Mouse (Mus musculus) left cerebral cortex, postnatal 10 days (tissue): Measurements from ENCODE around the gene Zfp142. TPM values are rescaled to one million over a fixed set of nuclear protein-coding genes. Genes with fewer than 3 reads are reported as not detected.
A peak's percentile ranks its signal among the peaks of the same experiment; 100 is the strongest.

ENCODE experiments used
- DNase-seq, 2 experiments: peaks; one replicate each; pipeline ENCODE4 v3.0.0; 2021 to 2022; ENCODE audit warnings: low spot score in 2 of 2, mixed read lengths in 1 of 2; ENCODE audit errors: extremely low spot score in 1 of 2
- intact Hi-C: fragments of 180-260 bp; cut with DNase I; formaldehyde crosslinking; loops from one replicate; pipeline ENCODE4 v1.15.1; 2025
- total RNA-seq, 2 experiments: library from RNA; stranded (reverse); gene quantifications; 2 replicates each; pipeline ENCODE4 v1.2.3; 2021

The Zfp142 gene
- 10 to 100 TPM; 24.1 to 25.3 TPM for total RNA-seq

DNA sequence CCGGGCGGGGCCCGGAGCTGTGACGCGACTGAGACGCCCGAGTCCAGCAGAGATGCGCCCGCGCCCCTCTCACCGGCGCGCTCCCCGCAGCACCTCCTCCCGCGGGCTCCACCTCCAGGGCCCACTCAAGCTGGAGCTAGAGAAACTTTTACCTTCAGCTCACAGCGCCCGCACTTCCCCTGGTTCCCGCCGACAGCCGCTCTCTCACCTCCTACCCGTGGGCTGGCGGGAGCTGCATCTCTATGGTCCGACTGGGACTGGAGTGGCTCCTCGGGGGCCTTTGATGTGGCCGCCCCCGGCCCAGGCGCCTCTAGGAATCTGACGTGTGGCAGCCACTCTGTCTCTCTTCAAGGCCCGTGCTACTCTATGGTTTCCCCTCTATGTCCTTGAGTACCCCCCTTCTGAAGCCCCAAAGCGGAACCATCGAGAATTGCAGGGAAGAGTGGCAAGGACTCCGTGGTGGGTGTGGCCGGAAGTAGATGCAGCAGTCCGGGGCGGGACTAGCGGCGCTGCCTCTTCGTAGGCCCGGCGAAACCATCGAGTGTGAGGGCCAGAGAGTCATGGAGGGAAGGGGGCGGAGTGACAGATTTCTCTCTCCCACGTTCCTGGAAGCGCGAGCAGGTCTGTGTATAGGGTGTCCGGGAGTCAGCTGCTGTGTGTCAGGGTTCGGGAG, at the start of gene Zfp142, which contains the start of gene Bcs1l:
TSS of gene Zfp142 (minus strand) at position 474 of the 673 bp plus-strand sequence.
TSS of gene Bcs1l (plus strand) at position 517 of the 673 bp plus-strand sequence.
- peak; percentile 99 for DNase-seq
- intact Hi-C loops: no loop called here

DNA sequence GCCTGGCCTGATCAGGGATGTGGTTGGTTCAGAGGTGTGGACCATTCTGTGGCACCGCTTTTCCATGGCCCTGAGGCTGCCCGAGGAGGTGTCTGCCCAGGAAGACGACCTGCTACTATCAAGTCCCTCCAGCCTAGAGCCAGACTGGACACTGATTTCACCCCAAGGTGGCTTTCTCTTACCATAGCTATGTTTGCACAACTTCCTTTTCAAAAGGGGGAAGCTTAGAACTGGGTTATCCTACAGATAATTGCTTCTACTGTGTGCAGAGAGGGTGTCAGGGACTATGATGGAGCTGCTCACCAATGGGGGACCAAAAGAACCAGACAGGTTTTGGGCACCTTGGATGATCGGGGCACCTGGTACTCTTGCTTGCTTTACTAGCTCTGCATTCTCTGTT, 44.7 kb upstream of the Zfp142 start:
- DNase-seq: no peak

DNA sequence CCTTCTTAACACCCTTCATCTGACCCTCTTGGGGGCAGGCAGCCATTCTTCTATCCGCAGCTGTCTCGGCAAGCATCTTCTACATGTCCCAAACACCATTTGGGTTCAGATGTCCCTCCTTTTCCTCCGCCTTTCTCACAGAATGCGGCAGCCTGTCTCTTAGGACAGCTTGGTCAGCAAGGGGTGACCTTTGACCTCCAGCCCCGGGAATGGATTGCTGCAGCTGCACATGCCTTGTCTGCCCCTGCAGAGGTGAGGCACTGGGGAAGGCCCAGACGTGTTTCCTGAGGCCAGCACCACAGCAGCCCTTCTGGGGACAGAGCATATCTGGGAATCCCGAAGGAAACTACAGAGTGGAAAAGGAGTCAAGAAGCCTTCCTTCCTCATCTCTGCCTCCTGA, 40.0 kb upstream of the Zfp142 start:
- intact Hi-C loops: no loop called here
- peak in 1 of 2 experiments; percentile 34 for DNase-seq

More for the DNA sequence above, 44.7 kb upstream of the Zfp142 start:
- intact Hi-C loops: no loop called here

DNA sequence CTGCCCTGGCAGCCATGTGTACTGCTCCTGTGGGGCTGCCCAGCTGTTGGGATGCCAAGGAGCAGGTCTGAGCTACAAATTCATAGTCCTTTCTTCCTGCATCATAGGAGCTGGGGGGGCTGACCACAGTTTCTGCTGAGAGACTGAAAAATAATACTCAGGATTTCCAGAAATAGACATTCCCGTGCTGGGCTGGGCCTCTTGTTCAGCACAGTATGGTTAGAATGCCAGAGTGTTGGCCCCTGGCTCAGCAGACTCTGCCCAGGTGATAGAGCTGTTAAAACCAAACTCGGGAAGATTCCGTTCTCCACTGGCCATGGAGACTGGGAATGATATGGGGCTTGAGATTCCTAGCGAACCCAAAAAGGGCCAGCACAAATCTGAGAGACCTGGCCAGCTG, 38.0 kb upstream of the Zfp142 start:
- intact Hi-C loops: no loop called here
- no peak for DNase-seq

DNA sequence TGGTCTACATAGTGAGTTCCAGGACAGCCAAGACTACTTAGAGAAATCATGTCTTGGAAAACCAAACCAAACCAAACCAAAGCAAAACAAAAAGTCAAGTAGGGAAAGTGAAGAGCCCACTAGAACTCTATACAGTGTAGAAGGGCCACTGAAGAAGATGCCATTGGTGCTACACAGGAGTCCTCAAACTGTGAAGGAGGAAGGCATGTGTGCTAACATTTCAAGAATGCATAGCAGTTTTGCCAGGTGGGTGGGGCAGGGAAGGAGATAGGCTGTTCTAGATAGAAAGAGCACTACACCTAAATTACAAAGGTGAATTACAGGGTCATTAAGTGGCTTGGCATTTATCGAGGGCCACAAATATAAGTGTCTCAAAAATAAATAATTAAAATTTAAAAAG, 36.1 kb upstream of the Zfp142 start:
- DNase-seq: no peak

DNA sequence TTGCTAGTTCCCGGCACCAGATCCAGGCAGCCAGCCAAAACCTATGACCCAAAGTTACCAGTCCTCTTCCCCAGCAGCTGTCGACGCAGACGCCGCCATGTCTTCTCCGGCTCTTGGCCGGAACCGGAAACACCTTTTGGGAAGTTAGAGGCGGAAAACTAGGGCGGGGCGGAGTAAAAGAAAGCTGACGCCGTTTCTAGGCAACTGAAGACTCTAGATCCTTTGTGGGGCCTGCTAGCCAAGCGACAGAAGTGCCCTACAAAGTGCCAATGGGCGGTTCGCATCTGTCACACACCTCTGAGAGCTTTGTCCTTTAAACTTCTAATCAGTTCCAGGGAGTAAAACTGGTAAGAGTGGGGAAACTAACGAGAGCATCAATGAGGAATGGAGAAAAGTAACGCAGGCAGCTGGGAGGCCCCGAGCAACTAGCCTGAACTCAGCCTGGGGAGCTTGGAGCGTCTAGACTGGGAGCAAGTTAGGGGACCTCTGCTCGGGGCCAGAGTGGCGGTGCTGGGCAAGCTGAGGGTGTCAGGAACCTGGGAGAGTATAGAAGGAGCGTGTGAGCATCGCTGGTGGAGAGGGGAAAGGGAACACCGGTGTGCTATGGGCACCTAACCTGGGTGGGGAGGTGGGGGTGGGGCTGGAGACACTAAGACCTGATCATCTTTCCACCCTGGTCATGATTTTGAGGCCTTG, 13.4 kb upstream of the Zfp142 start, which contains the start of the genes Rnf25 and Stk36:
TSS of gene Rnf25 (minus strand) at position 131 of the 696 bp plus-strand sequence.
TSS of gene Stk36 (plus strand) at position 179 of the 696 bp plus-strand sequence.
- peak; percentile 89 to 90 for DNase-seq
- intact Hi-C loops: no loop called here

More for the DNA sequence above, 36.1 kb upstream of the Zfp142 start:
- intact Hi-C loops: no loop called here

DNA sequence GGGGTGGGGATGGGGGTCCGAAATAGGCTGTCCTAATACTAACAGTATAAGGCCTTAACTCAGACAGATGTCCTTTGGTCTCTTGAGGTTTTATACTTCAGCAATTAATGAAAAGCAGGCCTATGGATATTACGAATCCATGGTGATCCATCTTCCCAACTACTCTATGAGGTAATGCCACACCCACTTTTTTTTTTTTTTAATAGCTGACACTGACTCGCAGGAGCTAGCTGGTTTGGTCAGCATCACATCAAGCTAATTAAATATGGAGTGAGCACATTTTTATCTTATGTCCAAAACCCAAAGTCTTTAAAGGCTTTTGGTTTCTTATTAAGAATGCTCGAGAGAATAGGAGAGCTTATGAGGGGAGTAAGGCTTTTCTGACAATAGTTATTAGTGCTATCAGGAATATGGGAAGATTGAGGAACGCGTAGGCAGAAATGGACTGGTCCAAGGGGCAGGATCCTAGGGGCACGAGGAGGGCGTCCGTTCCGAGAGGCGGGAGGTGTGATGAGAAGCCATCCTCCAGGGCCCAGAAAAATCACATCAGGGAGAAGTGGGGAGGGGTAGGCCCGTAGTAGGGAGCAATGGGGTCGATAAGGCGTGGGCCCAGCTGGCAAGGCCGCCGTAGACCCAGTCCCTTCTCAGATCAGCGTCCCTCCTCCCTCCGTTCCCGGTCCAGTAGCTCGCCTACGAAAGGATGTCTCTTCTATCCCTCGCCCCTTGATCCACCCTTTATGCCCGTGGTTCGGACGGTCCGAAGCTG, 12.6 kb upstream of the Zfp142 start:
- DNase-seq: no peak
- intact Hi-C loops: no loop called here

DNA sequence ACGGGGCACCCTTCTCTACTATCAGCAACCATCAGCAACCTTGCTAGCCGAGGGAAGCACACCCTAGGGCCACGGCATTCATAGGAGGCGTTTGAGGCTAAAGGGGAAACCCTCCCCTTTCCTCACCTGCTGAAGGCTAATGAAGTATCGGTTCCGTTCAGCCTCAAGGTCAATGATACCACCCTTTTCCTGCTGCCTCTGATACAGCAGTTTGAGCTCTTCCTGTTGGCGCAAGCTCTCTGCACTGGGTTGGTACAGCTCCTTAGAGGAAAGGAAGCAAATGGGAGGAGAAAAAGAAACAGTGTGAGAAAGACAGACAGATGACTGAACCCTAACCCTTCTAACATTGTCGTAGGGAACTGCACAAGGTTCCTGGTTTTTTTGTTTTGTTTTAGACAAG, 6.4 kb upstream of the Zfp142 start:
- DNase-seq: no peak
- intact Hi-C loops: no loop called here

DNA sequence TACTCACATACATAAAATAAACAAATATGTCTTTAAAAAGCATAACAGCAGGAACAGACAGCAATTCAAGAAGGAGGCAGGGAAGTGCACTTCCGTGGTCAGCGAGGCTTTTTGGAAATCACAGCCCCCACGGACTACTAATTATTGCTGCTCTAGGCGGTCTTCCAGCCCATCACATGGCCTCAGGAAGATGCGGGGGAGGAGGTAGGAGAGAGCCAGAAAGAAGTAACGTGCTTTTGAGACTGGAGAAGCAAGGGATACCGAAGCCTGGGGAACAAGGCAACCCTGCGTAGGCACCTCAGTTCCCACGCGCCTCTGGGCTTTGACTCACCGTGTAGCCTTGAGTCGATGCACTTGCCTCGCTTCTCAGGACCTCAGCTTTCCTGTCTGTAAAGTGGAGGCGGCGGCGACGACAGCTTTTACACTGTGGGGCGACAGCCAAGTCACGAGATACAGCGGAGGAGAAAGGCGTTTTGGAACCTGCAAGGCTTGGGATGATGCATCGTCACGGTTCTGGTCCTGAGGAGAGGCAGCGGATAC, 743 bp downstream of the Zfp142 start:
- no peak for DNase-seq
- intact Hi-C loops: no loop called here

DNA sequence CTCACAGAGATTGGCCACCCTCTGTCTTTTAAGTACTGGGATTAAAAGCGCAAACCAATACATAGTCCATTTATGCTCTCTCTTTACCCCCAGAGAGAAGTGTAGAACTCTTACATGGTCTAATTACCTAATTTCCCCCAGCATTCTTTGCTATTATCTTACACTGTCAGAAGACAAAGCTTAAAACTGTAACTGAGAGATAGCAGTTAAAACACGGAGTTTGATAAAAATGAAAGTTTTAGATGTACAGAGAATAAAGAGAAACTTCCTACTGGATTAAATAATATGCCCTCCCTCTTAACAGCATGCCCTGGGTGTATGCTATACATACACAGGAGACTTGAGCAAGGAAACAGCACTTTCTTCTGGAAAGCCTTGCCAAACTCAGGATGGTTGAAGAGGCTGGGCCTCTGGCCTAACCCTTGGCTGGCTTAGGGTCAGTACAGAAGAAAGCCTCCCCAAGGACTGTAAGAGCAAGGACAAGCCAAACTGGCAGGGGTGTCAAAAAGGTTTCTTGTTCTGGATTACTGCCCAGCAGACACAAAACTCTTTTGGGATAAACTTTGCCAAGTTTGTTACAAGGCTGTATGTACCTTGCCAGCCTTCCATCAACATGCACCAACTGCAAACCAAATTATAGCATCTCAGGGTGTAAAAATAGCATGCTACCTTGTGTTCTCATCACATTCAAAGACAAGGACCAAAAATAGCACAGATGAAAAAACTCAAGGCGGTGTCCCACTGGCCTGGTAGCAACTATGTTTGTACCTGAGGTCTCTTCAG, 3.2 kb downstream of the Zfp142 start:
- intact Hi-C loops: no loop called here
- no peak for DNase-seq

DNA sequence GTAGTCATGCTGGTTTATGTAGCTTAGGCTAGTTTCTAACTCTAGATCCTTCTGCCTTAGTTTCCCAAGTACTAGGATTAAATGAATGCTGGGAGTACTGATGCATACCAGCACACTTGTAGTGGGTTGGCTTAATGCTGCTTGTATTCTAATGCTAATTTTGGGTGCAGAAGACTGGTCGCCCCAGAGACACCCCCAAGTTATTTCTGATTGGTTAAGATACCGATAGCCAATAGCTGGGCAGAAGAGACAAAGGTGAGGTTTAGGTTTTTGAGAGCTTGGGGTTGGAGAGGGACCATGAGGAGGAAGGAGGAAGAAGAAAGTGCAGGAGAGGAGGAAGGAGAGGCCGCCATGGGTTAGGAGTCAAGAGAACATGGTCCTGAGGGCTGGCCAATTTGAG, 5.4 kb downstream of the Zfp142 start:
- intact Hi-C loops: no loop called here
- DNase-seq: no peak

DNA sequence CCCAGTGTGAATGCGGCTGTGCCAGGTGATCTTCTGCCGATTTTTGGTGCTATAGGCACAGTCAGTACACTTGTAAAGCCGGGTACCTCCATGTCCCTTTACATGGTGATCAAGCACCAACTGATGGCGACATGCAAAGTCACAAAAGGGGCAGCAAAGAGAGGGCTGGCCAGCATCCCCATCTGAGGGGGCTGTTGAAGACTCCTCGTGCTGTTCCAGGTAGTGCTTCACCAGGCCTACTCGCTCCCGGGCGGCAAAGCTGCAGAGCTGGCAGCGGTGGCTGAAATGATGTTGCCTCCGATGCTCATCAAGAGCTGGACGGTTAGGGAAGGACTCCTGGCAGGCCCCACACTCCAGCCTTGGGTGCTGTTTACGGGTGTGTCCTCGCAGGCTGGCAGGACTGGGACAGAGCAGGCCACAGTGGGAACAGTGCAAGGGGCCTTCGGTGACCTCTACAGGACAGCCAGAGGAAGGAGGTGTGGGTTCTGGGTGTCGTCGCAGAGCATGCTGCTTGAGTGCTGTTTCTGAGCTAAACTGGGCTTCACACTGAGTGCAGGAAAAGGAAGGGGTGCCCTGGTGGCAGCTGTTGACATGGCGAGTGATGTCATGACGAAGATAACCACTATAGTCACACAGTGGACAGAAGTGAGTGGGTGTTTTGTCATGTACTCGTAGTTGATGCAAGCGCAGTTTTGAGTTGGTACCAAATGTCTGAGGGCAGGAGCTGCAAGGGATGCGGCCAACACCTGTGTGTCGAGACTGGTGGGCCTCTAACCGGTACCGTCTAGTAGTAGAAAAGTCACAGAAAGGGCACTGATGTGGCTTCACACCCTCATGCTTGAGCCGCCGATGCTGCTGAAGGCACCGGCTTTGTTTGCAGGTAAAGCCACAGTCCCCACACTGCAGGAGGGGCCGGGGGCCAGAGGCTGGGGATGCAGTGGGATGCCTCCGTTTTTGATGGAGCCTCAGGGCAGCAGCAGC, 18.0 kb downstream of the Zfp142 start:
- intact Hi-C loops: loop anchor here (5.0 to 10.0 kb wide), 2 partner anchors 43 to 95 kb away; no protein-coding TSS in a partner anchor
- no peak for DNase-seq

DNA sequence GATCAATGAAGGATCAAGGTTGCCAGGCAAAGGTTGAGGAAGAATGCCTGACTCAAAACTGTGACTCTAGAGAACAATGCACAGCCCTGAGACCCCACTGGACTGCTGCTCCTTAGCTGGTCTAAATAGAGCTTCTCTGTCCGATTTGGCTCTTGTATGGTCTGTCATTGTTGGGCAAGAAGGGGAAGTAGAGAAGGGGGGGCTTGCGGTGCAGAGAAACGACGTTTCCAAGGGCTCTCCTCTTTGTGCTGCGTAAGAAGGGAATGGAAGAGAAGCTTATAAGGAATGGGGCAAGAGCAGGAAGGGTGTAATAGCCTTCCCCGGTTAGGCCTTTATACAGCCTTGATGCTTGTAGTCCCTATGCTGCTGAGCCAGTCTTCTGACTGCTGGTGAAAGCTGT, 22.2 kb downstream of the Zfp142 start:
- DNase-seq: no peak
- intact Hi-C loops: no loop called here

DNA sequence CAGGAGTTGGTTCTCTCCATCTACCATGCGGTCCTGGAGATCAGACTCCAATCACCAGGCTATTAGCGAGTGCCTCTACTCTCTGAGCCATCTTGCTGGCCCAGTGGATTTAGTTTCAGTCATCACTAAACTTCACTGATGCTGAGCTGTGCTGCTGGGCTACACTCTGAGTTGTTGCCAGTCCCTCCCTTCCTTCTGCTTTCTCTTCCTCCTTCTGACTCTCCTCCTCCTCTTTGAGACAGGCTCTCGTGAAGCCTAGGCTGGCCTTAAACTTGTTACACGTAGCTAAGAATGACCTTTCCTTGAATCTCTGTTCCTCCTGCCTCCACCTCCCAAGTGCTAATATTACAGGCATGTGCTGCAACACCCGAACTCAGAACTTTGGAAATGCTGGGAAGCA, 29.0 kb downstream of the Zfp142 start:
- no peak for DNase-seq
- intact Hi-C loops: no loop called here

DNA sequence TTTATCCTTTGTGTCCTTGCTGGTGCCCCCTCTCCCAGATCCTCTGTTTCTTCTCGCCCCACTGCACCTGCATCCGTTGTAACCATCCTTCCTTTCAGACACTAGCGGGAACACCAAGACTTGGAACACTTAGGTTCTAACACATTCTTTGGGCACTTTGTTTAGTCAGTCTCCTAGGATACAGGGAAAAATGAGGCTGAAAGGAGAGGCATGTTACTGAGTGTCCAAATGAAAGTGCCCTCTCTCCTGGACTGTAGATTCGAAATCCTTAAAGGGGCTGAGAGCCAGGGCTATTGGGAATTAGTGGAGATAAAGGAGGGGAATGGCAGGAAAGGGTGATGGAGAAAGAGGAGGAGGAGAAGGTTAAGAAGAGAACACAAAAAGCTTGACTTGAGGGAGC, 43.9 kb downstream of the Zfp142 start, which contains the start of gene Usp37:
TSS of gene Usp37 (minus strand) at position 101 of the 400 bp plus-strand sequence.
- intact Hi-C loops: no loop called here
- no peak for DNase-seq

DNA sequence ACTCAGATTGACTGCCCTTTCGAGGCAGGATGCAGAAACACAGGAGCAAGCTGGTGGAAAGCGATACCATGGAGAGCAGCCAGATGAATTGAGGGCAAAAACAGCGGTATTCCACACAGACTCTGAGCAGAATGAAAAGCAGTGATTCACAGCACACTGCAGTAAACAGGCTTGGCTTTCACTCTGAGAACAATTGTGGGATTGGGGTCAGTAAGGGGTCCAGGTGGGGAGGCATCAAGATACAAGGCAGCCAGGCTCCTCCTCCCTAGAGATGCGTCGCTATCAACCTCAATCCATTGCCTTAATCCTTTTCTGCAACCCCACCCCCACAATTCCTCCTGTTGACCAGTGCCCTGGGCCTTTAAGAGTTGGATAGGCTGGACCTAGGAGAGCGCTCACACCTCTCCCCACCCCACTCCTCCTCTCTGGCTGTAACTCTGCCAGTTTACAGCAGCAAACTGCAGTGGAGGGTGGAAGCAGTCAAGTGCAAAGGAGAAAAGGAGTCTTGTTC, 45.5 kb downstream of the Zfp142 start, which contains the start of gene Plcd4:
TSS of gene Plcd4 (plus strand) at position 438 of the 511 bp plus-strand sequence.
- intact Hi-C loops: no loop called here

DNA sequence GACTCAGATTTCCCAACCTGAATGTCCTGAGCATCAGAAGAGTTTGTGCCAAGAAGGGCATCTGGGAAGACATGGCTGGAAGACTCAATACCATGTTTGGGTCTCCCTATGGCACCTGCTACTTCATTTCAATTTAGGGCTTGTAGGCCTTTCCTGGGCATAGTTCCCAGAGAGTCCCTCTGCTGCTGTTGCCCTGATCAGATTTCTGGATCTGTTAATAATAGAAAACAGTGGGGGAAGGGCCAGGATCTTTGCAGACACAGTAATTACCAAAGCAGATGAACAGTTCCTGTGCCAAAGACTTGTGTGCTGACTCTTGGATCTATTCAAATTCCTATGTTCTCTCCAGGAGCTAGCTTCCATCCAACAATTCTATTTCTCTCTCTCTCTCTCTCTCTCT, 49.4 kb downstream of the Zfp142 start:
- peak in 1 of 2 experiments; percentile 55 for DNase-seq
- intact Hi-C loops: no loop called here

More for the DNA sequence above, 45.5 kb downstream of the Zfp142 start, which contains the start of gene Plcd4:
- DNase-seq: peak; percentile 20 to 35
